Mouse (Mus musculus) fibroblast of lung, adult 2 months (primary cell): ENCODE data around the gene Tagln3.

Source experiments
- DNase-seq: peaks from one replicate; pipeline ENCODE4 v3.0.0-alpha.2; 2011; ENCODE audit warnings: low read depth

Tagln3 gene

DNA sequence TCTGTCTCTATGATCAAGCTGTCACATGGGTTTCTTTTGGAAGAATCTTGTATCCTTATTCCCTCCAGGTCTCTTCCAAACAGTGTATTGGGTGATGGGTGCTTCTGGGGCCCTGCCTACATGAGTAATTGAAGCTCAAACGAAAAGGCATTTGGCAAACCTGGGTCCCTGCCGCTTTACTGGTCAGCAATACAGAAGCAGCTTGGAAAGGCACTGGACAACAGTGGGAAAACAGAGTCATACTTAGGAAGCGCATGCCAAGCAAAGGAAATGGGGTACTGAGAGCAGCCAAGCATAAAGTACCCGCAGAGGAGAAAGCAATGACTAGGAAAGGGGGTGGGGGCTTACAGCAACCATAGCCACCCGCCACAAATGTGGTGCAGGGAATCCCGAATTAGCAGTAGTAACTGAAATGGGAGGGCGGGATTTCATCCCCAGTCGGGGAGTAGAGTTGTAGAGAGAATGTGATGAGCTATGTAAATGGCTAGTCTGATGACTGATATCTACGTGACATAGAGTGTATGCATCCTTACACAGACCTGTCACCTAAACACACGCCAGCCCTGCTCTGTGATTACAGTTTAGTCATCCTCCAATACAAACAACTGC is 4.3 kb downstream of the Tagln3 start:
- DNase-seq = no peak

GRCm38 (mm10) chr16:45718296-45718695 is 6.1 kb downstream of the Tagln3 start:
- DNase-seq = no peak

GRCm38 (mm10) chr16:45714489-45715150 is 9.8 kb downstream of the Tagln3 start:
- DNase-seq = no peak

DNA sequence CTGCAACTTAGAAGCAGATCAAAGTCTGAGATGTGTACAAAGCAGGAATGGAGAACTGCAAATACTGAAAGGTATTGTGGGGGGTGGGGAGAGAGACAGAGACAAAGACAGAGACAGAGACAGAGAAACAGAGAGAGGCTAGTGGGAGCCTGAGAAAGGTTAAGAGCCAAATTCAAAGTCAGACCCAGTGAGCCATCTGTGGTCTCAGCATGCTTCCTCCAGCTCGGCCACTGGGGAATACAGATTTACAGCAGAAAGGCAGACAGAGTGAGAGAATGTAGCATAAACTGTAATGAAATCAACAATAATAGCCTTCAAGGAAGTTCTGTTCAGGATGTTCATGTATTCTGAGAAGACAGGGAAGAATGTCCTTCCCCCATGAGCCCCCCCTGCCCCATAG is 10.5 kb downstream of the Tagln3 start:
- no peak for DNase-seq

DNA sequence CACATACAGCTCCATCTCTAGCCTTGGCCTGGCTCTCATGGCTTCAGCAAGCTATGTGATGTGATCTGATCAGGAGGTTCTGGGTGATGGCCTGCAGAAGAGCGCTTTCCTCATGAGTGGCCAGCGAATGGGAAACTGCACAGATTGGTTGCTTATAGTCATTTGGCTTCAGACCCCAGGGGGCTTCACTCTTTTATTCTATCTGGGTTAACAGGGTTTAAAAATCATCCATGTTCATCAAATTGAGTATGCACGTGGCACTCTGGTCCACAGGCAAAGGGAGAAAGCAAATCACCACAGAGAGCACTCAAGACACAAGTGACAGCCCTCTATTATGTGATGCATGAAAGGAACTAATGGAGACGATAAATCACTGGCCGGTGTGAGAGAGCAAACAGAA is 11.1 kb downstream of the Tagln3 start:
- no peak for DNase-seq

DNA sequence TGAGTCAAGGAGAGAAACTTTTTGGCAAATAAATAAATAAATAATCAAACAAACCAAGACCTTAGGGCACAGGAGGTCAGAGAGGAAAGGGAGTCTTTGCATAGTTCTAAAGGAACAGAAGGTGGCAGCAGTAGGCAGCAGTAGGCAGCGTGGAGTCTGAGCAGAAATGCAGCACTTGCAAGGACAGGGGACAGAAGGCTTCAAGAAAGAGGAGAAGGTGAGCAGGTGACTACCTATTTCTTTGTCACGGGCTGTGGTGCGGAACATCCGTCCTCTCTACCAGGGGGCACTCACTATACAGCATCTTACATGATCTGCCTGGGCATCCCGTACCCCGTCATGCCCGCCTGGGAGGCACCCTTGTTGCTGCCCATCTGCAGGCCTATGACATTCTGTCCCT is 13.1 kb downstream of the Tagln3 start:
- DNase-seq = no peak

GRCm38 (mm10) chr16:45699301-45699700 is 25.1 kb downstream of the Tagln3 start:
- DNase-seq = no peak

GRCm38 (mm10) chr16:45697996-45698395 is 26.4 kb downstream of the Tagln3 start:
- no peak for DNase-seq

DNA sequence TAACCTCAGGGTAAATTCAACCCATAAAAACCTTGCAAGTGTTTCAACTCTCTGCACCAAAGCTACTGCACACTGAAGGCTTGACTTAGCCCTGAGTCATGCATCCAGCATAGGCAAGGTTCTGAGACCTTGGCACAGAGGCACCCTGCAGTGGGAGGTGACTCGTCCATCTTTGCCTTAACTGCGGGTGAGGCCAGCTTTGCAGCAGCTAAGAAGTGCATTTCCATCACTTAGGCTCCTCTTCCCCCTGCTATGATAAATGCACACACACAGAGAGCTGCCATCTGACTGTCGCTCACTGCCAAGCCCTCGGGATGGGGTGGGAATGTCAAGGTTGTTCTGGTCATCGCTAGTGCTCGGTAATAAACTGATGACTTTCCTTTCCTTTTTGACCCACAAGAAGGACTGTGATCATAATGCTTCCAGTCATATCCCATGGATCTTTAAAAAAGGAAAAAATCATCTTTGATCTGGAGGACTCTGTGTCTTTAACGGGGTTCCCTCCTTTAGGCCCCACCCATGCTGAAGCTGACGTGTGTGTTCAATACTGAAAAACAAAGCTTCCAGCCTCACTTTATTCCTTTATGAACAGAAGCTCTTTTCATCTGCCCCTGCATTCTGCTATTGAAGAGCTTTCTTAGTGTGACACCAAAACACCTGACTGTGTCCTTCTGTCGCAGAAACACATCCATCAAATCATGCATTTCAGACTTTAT is 28.8 kb downstream of the Tagln3 start:
- no peak for DNase-seq

- no peak for DNase-seq
Measured at GRCm38 (mm10) chr16:45693558-45693957, 30.9 kb downstream of the Tagln3 start, which contains the start of gene Tmprss7. Gene Tmprss7, minus strand, starts transcription at chr16:45693658.

- DNase-seq = no peak
Measured at GRCm38 (mm10) chr16:45692851-45693250, 31.6 kb downstream of the Tagln3 start.

GRCm38 (mm10) chr16:45690178-45690577 is 34.2 kb downstream of the Tagln3 start:
- no peak for DNase-seq

GRCm38 (mm10) chr16:45686833-45687232 is 37.6 kb downstream of the Tagln3 start:
- DNase-seq = no peak

GRCm38 (mm10) chr16:45685295-45685694 is 39.1 kb downstream of the Tagln3 start:
- no peak for DNase-seq

DNA sequence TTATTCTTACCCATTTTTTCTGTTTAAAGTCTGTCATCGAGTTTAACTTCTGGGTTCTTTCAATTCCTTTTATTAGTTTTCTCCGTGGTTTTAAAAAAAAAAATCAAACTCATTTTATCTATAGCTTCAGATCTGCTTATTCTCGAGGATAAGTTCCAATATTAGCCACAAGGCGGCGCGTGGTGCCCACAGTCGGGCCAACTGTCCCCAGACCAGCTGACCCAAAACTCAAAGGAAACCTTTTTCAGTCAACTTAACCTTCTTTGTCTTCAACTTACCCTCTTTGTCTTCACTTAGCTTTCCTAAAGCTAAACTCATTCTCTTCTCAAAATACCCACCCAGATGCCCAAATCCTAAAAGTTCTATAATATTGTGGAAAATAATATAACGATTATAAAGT is 39.6 kb downstream of the Tagln3 start:
- peak; percentile 23 for DNase-seq

DNA sequence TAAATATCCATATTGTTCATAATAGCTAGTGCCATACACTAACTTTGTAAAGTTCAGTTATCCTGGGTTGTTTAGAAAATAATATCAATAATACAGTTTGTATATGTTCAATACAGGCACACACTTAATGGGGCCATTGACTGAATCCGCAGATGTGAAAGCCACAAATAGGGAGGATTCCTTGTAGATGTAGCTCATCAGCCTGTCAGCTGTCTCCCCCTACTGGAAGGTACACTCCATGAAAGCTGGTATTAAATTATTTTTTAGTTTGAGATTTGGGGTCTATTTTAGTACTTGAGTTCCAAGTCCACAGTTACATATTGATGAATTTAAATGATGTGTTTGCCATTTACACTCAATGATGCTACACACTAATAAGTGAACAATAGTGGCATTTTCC is 47.9 kb downstream of the Tagln3 start:
- DNase-seq = no peak

DNA sequence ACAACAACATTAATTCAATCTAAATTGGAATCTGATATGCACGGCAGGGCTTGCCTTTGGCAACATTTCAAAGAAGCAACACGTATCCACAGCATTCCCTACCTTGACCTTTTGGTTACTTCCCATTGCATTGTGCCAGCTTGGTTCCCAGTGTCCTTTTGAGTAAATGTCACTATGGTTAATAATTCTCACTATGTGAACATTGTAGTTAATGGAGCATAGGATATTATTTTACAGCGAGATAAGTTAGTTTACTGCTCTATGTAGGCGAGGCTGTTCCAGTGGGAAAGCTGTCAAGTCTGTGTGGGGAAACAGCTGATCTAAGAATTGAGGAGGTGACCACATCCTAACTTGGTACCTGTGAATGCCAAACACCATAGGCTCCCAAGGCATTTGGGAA is 54.4 kb downstream of the Tagln3 start:
- no peak for DNase-seq

DNA sequence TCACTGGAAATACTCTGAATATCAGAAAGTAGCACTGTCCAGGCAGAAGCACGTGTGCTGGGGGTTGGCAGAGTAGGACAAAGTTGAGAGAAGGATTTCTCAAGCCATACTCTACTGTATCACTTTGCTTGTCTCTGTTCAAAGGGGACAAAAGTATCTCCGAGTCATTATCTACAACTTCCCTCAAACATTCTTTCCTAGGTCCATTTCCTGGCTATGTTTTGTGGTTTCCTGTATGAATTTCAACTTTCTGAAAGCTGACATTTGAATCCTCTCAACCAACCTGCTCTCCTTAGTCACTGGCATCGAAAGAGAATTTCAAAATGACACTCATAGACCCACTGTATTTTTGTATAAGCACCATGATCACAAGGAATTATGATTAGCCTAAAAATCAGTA is 56.2 kb downstream of the Tagln3 start:
- DNase-seq = no peak

GRCm38 (mm10) chr16:45666136-45666535 is 58.3 kb downstream of the Tagln3 start:
- DNase-seq = no peak

- DNase-seq = no peak
Measured at GRCm38 (mm10) chr16:45662381-45662780, 62.0 kb downstream of the Tagln3 start.
